Mouse (Mus musculus) hindlimb bud, embryonic 11.5 days (tissue): ENCODE results near the gene Spata9.

Experiments
- DNase-seq: peaks from one replicate; pipeline ENCODE4 v3.0.0-alpha.2; 2012; ENCODE audit warnings: low read depth, low spot score; ENCODE audit errors: extremely low spot score

Spata9 gene

GRCm38 (mm10) chr13:75988096-75988495 lies 21.1 kb downstream of the Spata9 start:
- no peak for DNase-seq

GRCm38 (mm10) chr13:75992169-75993028 lies 25.4 kb downstream of the Spata9 start:
- peak; percentile 39 for DNase-seq

GRCm38 (mm10) chr13:76003272-76003671 lies 36.3 kb downstream of the Spata9 start:
- no peak for DNase-seq

- no peak for DNase-seq
These were observed 47.6 kb downstream of the Spata9 start for GRCm38 (mm10) chr13:76014511-76014910.

GRCm38 (mm10) chr13:76017465-76017864 lies 50.5 kb downstream of the Spata9 start:
- no peak for DNase-seq

GRCm38 (mm10) chr13:76017974-76018843 lies 51.3 kb downstream of the Spata9 start, which contains the start of gene Rfesd:
Rfesd (minus strand) TSS chr13:76018719.
- peak; percentile 87 for DNase-seq

GRCm38 (mm10) chr13:76018844-76019400 lies 52.0 kb downstream of the Spata9 start:
- no peak for DNase-seq

GRCm38 (mm10) chr13:76021782-76022181 lies 54.8 kb downstream of the Spata9 start:
- no peak for DNase-seq

GRCm38 (mm10) chr13:76024588-76024987 lies 57.6 kb downstream of the Spata9 start:
- DNase-seq, result no peak

GRCm38 (mm10) chr13:76042455-76042854 lies 75.5 kb downstream of the Spata9 start:
- DNase-seq, result no peak

- DNase-seq, result no peak
These were observed 78.0 kb downstream of the Spata9 start for GRCm38 (mm10) chr13:76044971-76045370.
